Mouse (Mus musculus): Measurements from ENCODE around the gene B4galt4.
A peak's percentile ranks its signal among the peaks of the same experiment; 100 is the strongest.

The B4galt4 gene

GRCm38 (mm10) chr16:38729139-38729538, 12.9 kb upstream of the B4galt4 start:
- no peak for DNase-seq

- DNase-seq = peak; percentile 44 to 47
Measured at GRCm38 (mm10) chr16:38729610-38730288, 12.3 kb upstream of the B4galt4 start.

- no peak for DNase-seq
Measured at GRCm38 (mm10) chr16:38730921-38731320, 11.1 kb upstream of the B4galt4 start.

- DNase-seq = no peak
Measured at GRCm38 (mm10) chr16:38741204-38741903, 710 bp upstream of the B4galt4 start.

- DNase-seq = peak in 1 of 2 experiments; percentile 32
Measured at GRCm38 (mm10) chr16:38742659-38743131, 631 bp downstream of the B4galt4 start.

GRCm38 (mm10) chr16:38743941-38744673, 2.0 kb downstream of the B4galt4 start:
- DNase-seq = no peak

- no peak for DNase-seq
Measured at GRCm38 (mm10) chr16:38750803-38751202, 8.7 kb downstream of the B4galt4 start.

- DNase-seq = no peak
Measured at GRCm38 (mm10) chr16:38753631-38754030, 11.6 kb downstream of the B4galt4 start.

GRCm38 (mm10) chr16:38755452-38756176, 13.6 kb downstream of the B4galt4 start:
- no peak for DNase-seq

- DNase-seq = no peak
Measured at GRCm38 (mm10) chr16:38756177-38756503, 14.1 kb downstream of the B4galt4 start.

- DNase-seq = no peak
Measured at GRCm38 (mm10) chr16:38756572-38756971, 14.5 kb downstream of the B4galt4 start.

GRCm38 (mm10) chr16:38757626-38758025, 15.6 kb downstream of the B4galt4 start:
- DNase-seq = no peak

- DNase-seq = no peak
Measured at GRCm38 (mm10) chr16:38758104-38758861, 16.2 kb downstream of the B4galt4 start.

GRCm38 (mm10) chr16:38760239-38760638, 18.2 kb downstream of the B4galt4 start:
- no peak for DNase-seq

- no peak for DNase-seq
Measured at GRCm38 (mm10) chr16:38760834-38761375, 18.8 kb downstream of the B4galt4 start.

GRCm38 (mm10) chr16:38761972-38762371, 19.9 kb downstream of the B4galt4 start:
- no peak for DNase-seq

GRCm38 (mm10) chr16:38762401-38762800, 20.3 kb downstream of the B4galt4 start:
- DNase-seq = no peak

GRCm38 (mm10) chr16:38763508-38763907, 21.4 kb downstream of the B4galt4 start:
- DNase-seq = no peak

- no peak for DNase-seq
Measured at GRCm38 (mm10) chr16:38766671-38767070, 24.6 kb downstream of the B4galt4 start.

GRCm38 (mm10) chr16:38767761-38768160, 25.7 kb downstream of the B4galt4 start:
- DNase-seq = no peak

- DNase-seq = peak; percentile 41
Measured at GRCm38 (mm10) chr16:38768386-38768785, 26.3 kb downstream of the B4galt4 start.

- DNase-seq = no peak
Measured at GRCm38 (mm10) chr16:38769529-38769928, 27.5 kb downstream of the B4galt4 start.
